Mouse (Mus musculus) T-helper 2 cell (primary cell): ENCODE results near the gene Zhx3.

Source experiments
- in situ Hi-C: fragments of 300-600 bp; cut with MboI, MseI; formaldehyde crosslinking; loops from one replicate; pipeline ENCODE4 v1.15.1; 2025; ENCODE audit warnings: high pct_unique_total_duplicates

The Zhx3 gene

DNA sequence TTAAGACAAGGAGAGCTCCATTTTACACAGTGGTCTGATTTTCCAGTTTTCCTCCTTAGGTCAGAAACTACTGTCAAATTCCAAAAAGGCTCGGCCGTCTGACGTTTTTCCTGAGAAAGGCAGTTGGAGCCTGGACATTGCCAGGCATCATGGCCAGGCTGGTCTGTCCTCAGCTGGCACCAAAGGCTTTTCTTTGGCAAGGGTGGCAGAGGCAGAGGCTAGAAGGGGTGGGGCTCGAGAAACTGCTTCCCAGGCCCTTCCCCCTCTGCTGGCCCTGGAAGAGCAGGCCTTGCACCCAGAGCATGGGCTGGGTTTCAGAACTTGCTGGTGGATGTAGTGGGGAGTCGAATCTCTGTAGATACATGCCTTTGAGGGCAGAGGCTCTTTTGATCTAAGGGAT is 9.6 kb upstream of the Zhx3 start:
- in situ Hi-C loops: loop anchor here (5.0 kb wide), 2 partner anchors 135 to 280 kb away; no protein-coding TSS in a partner anchor

DNA sequence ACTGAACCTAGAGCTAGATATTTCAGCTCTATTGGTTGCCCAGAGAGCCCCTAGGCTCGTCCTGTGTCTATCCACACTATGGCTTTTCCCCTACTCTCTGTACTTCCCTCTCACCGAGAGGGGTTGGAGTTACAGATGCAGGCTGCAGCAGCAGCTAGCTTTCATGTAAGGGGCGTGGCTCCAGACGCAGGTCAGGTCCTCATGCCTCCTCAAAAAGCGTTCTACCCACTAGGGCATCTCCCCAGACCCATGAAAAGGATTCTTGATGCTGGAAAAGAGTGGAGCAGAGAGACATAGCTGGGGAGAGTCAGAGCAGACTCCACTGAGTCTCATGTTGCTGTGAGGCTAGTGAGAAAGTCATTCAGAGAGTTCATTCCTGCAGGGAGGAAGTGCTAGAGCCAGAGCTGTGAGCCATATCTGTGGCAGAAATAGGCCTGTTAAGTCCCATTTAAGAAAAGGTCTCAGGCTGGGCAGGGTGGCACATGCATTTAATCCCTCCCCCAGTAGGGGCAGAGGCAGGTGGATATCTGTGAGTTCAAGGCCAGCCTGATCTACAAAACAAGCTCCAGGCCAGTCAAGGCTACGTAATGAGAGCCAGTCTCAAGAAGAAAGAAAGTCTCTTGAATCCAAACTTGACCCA is 8.8 kb upstream of the Zhx3 start:
- in situ Hi-C loops: loop anchor here (5.0 kb wide), 2 partner anchors 134 to 279 kb away; no protein-coding TSS in a partner anchor

DNA sequence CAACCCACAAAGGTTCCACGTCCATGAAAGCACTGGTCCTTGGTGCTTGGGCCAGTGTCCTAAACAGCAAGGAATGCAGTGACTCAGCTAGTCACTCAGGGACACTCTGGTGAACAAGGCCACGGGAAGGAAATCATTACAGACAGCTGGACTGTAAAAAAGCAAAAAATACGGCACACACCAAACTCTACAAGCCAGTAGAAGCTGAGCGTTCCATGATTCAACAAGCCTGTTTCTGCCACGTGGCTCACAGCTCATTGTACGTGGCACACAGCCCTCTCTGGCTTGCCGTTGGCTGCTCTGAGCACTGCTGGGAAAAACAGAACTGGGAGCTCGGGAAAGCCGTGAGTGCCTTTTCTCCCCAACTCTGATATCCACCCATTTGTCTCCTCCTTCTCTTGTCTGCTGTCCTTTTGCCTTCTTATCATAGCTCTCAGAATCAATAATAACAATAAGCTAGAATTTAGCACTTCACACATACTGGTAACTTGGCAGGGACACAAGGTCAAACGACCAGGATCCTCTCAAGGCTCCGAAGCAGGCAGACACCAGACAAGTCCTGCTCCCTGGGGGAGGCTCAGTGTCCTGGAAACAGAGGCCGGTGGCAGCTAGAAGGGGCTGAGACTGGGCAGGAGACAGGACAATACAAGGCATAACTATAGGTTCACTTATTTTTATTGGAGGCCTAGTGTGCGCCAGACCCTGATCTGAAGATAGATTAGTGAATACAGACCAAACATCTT is 7.8 kb upstream of the Zhx3 start, which contains the start of gene Lpin3:
TSS of gene Lpin3 (plus strand) at position 218 of the 743 bp plus-strand sequence.
- in situ Hi-C loops: loop anchor here (5.0 kb wide), 2 partner anchors 133 to 278 kb away; no protein-coding TSS in a partner anchor

DNA sequence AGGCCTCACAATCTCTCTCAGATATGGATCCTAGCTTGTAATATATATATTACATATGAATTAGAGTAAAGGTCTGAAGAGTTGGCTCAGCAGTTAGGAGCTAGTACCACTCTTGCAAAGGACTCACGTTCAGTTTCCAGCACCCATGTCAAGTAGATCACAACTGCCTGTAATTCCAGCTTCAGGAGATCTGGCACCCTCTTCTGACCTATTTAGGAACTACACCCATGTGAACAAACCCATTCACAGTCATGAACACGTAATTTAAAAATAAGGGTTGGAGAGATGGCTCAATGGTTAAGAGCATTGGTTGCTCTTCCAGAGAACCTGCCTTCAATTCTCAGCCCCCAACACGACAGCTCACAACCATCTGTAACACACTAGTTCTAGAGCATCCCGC is 3.3 kb upstream of the Zhx3 start:
- in situ Hi-C loops: no loop called here

DNA sequence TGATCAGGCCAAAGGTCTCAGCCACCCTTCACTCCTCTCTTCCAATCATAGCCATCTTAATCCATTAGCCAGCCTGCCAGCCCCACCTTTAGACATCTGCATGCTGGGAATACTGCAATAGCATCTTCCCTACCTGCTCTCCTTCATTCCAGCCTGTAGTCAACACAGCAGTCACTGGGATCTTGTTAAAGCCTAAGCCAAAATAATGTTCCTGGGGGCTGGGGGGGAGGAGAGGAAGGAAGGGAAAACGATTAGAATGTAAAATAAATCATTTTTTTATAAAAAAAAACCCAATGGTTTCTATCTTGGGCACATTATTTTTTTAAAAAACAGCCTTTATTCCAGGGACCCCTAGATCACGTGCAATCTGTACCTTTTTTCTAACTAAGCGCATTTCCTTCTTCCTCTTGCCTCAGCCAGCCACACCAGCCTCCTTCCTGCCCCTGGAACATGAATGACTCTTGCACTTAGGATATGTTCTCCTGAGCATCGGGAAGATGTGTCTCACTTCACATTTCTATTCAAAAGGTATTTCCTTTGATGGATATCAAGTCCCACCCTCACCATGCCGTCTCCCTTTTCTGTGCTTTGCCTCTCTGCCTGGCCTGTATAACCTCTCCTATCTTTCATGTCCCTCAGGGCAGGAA is 1.6 kb upstream of the Zhx3 start:
- in situ Hi-C loops: no loop called here

DNA sequence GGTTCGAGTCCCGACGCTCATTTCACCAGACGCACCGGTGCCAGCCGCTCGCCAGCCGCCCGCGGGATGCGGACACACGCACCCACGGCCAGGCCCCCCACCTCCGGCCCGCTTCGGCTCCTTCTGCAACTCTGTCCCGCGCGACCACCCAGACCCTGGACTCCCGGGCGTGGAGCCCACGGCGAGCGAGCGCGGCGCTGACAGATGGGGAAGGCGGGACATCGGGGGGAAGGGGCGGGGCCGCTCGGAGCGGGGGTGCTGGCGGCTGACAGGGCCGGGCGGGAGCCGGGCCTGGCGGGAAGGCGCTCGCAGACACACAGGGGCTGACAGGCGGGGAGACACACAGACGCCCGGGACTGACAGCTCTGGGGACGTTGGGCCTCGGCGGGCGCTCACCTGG is 403 bp downstream of the Zhx3 start:
- in situ Hi-C loops: no loop called here

DNA sequence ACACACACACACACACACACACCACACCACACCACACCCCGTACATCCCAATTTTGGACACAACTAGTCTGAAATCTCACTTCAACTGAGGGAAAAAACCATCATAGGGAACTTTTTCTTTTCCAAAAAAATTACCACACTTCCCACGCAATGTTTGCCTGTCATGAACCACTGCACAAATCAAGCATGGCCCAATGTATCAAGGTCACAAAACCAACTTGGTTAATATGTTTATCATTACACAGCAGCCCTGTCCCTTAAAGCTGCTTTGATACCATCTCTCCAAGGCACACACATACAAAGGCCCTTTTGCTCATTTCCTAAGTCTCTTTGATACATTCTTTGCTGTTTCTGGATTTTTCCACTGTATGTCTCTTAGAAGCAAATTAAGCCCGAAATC is 1.5 kb downstream of the Zhx3 start:
- in situ Hi-C loops: no loop called here

DNA sequence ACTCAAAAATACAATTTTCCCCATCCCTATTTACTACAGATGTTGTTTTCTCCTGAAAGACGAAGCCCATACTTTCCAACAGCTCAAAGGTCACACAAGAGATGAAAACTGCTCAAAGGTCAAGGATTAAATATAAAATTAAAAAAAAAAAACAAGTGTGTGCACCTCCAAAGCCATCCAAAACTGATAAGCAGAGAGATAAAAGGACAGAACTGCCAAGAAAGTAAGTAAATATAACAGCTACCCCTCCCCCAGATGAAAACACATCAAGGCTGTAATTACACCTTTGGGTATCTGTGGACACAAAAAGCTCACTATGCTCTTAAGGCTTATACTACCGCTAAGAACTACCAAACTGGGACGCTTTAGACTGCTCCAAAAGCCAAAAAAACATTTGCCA is 3.4 kb downstream of the Zhx3 start:
- in situ Hi-C loops: no loop called here

DNA sequence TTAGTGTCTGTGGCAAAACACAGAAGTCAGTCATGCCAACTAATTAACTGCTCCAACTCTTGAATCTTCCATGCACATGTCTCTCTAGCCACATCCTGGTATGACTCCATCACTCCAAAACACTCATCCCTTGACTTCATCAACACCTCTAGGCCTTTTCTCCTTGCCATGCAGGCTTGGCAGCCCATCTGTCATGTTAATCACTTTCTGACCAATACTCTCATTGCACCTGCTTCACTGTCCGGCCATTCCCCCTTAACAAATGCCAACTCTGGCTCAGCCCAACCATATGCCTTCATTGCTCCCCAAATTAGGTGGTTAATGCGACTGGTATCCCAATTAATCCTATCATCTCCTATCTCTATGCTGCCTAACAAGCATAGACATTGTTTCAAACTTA is 7.5 kb downstream of the Zhx3 start:
- in situ Hi-C loops: no loop called here

DNA sequence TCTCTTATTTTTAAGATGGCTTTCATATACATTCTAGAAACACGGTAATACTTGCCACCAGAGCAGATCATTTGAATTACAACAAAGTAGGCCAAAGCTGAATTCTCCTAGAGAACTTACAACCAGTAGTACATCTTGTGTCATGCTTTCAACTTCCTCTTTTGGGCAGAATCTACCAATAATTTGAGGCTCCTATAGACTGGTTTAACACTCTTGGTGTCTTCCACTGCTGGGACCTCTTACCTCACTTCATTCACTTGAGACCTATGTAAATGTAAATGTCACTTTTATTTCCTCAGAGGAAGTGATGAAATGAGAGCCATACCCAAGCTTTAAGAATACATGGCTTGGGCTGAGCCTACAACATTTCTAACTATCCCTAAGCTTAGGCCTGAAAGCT is 8.7 kb downstream of the Zhx3 start:
- in situ Hi-C loops: no loop called here

DNA sequence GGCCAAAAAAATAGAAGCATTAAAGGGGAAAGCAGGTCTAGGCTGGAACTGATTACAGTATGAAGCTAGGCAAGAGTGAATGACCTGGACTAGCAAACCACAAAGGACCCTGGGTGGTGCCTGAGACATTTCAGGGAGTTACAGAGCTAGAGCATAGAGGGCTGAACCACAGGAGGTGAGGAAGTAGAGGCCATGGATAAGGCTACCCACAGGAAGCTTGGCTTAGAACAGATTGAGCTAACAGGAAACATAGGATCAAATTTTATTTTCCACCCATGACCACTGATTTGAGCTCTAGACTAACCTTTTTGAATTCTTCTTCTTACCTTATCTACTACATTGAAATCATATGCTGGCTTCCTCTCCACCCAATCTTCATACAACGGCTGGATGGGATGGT is 12.4 kb downstream of the Zhx3 start:
- in situ Hi-C loops: no loop called here

DNA sequence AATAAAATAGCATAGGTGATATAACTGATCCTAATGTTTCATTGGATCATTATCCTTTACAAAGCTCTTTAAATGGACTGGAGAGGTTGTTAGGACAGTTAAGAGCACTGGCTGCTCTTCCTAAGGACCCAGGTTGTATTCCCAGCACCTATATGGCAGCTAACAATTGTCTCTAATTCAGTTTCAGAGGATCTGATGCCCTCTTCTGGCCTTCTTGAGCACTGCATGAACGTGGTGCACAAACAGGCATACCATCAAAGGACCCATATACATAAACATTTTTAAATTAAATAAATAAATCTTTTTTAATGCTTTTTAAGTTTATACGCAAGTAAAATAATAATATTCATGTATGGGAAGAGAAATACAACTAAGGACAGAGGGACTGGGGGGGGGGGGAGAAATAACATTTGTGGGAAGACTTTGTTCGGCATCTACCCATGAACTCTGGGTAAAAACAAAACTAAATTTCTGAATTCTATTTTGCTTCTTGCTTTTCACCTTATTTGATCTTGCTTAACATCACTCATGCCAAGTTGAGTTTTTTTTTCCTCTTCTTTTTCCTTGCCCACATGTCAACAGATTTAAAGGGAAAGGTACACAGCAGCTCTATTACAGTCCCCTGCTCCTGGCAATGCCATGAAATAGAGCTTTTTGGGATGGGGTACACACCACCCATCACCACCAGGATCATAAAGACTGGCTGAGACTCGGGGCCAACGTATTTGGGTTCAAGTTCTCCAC is 16.3 kb downstream of the Zhx3 start:
- in situ Hi-C loops: no loop called here

DNA sequence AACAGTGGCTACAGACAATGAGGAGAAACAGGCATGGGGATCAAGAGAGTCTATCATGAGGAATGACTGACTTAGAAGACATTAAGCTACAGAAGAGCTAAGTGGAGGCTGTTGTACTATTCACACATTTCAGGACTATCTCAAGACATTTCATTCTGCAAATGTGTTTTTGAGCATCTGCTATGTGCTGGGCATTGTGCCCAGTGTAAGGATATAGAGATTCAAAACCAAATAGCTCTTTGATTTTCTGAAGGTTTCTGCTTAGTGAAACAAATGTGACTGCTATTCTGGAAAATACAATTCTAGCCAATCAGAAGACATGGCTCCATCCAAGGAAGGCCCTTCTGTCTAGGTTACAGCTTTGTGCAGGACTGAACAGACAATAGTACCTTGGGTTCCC is 18.1 kb downstream of the Zhx3 start:
- in situ Hi-C loops: no loop called here

DNA sequence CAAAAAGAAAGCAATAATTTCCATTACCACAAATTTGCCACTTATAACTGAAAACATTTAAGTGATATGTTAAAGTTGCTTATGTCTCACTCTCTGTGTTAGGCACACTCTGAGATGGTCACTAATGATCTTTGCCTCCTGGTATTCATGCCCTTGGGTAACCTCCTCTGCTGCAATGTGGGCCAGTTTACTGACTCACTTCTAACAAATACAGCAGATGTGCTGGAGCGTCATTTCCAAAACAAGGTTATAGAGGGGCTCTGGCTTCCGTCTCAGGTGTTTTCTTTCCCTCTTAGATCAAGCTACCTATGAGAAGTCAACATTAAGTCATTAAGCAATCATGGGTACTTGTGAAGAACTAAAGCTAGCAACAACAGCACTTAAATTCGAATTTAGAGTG is 22.4 kb downstream of the Zhx3 start:
- in situ Hi-C loops: no loop called here

DNA sequence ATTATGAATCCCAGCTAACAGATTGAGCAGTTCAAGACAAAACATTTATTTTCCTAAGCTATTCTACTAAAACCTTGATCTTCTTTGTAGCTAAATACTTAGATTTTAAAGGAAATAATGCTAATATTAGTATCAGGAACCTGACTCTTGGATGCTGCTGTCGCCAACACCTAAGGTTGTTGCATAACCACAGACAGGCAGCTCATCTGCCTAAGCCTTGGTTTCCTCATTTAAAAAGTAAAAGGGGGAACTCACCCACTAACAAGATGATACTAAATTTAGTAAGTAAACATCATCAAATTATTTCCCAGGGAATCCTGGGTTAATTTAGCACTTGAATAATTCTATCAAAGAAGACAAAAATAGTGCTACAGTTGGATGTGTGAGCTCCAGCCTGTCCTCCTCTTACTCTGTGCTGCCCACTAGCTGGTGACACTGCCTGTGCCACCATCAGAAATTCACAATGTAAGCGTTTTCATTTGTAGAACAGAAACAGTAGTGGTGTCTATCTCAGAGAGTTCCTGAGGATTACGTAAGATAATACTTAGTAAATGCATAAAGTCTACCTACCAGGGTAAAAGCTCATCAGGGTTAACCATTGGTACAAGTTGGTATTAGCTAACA is 23.1 kb downstream of the Zhx3 start:
- in situ Hi-C loops: loop anchor here (25.0 kb wide), 1 partner anchor 538 kb away; no protein-coding TSS in a partner anchor

DNA sequence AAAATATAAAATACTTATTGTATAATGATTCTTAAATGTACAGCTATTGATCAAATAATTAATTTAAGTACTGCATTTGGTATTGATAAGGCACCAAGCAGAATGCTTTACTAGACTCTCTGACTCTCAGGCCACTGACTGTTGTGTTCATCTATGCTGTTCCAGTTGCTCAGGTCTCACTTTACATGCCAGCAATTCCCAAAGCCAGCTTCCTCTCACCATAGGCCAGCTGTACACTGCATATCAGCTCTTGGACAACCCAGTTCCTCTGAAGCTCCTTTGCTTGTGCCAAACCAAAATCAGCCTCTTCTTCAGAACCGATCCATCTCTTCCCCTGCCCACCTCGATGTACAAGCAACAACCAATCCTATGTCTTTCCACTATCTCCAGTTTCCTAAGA is 24.6 kb downstream of the Zhx3 start:
- in situ Hi-C loops: loop anchor here (25.0 kb wide), 1 partner anchor 539 kb away; no protein-coding TSS in a partner anchor

DNA sequence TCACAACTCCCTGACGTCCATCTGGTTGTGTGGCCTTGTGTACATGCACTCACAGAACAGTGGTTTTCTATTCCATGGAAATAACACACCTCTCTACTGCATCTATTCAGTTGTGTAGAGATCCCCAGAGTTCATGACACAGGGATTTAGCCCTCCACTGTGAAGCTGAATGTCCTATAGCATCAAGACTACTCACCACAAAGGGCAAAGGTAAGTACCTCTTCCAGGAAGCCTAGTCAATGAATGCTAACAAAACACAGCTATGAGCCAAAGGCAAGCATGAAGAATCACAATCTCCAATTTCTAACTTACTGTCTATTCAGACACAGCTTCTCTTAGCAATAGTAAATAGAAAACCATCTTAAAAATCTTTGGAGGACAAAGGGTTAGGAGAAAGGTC is 25.1 kb downstream of the Zhx3 start:
- in situ Hi-C loops: loop anchor here (25.0 kb wide), 1 partner anchor 540 kb away; no protein-coding TSS in a partner anchor

DNA sequence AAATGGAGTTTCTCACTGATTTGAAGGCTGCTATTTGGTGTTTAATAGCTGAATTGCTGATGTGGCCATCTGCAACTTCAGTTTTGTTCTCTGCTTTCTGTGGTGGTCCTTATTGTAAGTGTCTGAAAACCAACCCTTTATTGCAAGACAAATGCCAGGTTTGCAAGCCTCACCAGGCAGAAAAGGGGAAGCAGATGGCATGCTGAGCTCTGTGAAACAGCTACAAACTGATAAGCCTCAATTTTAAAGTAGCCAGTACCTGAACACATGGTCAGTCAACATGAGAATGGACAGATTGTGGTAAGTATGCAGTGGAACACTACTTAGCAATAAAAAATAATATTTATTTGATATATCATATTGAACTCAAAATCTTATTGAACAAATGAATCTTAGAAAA is 32.0 kb downstream of the Zhx3 start:
- in situ Hi-C loops: loop anchor here (25.0 kb wide), 1 partner anchor 546 kb away; no protein-coding TSS in a partner anchor

DNA sequence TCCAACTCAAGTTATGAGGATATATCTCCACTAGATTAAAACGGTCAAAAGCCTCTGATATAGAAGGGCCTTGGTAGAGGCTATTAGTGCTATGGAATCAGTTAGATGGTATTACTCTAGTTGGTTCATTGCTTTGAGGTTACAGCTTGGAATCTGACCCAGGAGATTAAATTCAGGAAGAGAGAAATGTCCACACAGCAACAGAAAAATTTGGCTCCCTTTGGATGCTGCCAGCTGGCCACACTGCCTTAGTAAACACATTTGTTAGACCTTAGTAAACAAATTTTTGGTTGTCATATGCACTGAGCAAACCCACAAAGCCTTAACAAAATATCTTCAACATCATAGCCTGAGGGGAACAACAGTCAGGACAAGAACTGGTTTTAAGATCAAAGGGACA is 62.0 kb downstream of the Zhx3 start:
- in situ Hi-C loops: no loop called here

DNA sequence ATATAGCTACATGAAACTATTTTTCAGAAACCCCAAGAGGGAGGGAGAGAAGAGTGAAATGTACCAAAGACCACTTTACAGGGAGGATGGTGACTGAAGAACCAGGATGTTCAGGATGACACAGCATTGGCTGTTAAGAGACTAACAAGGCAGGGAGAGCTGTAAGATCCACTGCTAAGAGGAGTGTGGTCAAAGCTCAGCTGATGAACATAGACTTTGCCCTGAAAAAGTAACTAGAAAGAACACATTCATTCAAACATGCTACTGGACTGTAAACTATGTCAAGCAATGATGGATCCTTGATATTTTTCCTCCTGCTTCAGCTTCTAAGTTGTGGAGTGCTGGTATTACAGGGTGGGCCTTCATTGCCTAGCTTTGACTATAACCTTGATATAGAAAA is 62.4 kb downstream of the Zhx3 start:
- in situ Hi-C loops: no loop called here

DNA sequence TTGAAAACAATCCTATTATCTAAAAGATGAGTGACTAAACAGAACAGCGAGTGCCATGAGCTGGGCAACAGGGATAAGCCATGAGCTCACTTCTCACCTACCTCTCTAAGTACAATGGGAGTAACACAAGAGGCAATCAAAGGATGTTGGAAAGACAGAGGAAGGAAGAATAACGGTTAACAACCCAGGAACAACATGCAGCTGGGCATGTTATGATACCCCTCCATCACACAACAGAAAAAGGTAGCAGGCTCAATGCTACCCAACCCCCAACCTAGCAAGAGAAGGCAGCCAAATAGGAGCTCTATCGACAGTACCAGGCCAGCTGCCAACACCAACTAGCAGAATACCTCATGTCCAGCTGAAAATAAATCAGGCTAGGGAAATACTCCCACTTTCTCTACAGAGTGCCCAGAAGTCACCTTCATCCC is 66.7 kb downstream of the Zhx3 start:
- in situ Hi-C loops: no loop called here
